Mouse (Mus musculus): ENCODE results near the gene Lrig3. TPM values are rescaled to one million over a fixed set of nuclear protein-coding genes. Genes with fewer than 3 reads are reported as not detected.
A peak's percentile ranks its signal among the peaks of the same experiment; 100 is the strongest.

Gene Lrig3
- 3.3 and 3.7 TPM in 2 replicates for polyA plus RNA-seq (2015; fragmentation: Nextera tagmentation; extraction: Ambion mirVana)

GRCm38 (mm10) chr10:125965968-125966480 lies at the start of gene Lrig3:
TSS of gene Lrig3 (plus strand) at chr10:125966168.
- H3K4me1 ChIP-seq (ENCODE audit: control insufficient read depth, insufficient read depth, low read depth, low read length): peaks cover 7% of the 10 kb centered on the region
- H3K9me3 ChIP-seq (ENCODE audit: control insufficient read depth, low read length): no peaks in the 10 kb centered on the region
- no peaks in the 10 kb centered on the region; the same call in 1 of the 2 replicates for H3K27me3 ChIP-seq (replicated peaks; ENCODE audit: control insufficient read depth, insufficient read depth, low read length)
- peak; percentile 89 for ATAC-seq
- peak within 1 kb of the TSS; percentile 79 for H3K27ac ChIP-seq (ENCODE audit: low read depth, low read length)
- peak within 1 kb of the TSS; percentile 89 for H3K4me3 ChIP-seq (ENCODE audit: low read length)
- no peaks in the 10 kb centered on the region for H3K36me3 ChIP-seq (ENCODE audit: control insufficient read depth, insufficient read depth, low read length)
- H3K9ac ChIP-seq (ENCODE audit: low read depth, low read length): peak within 1 kb of the TSS; percentile 80
- WGBS: under 1% methylated on average over 52 of the region's 62 CpGs
- peak within 1 kb of the TSS; percentile 97 for H3K4me2 ChIP-seq (ENCODE audit: low read length)

- H3K9me3 ChIP-seq (ENCODE audit: control insufficient read depth, low read length): no peaks in the 10 kb centered on the region
- H3K27me3 ChIP-seq (replicated peaks; ENCODE audit: control insufficient read depth, insufficient read depth, low read length): no peaks in the 10 kb centered on the region
- ATAC-seq: no peak
- H3K9ac ChIP-seq (ENCODE audit: low read depth, low read length): no peak overlapping the region
- H3K4me2 ChIP-seq (ENCODE audit: low read length): no peak overlapping the region
- no peak overlapping the region for H3K27ac ChIP-seq (ENCODE audit: low read depth, low read length)
- H3K36me3 ChIP-seq (ENCODE audit: control insufficient read depth, insufficient read depth, low read length): no peaks in the 10 kb centered on the region
- no peak overlapping the region for H3K4me3 ChIP-seq (ENCODE audit: low read length)
- H3K4me1 ChIP-seq (ENCODE audit: control insufficient read depth, insufficient read depth, low read depth, low read length): peaks cover 3% of the 10 kb centered on the region; the same call in 1 of the 2 replicates
- 48% methylated on average over 6 of the region's 6 CpGs for WGBS
These were observed 49.2 kb upstream of the Lrig3 start for GRCm38 (mm10) chr10:125916781-125917180.

- Histone ChIP-seq H3K4me1 (ENCODE audit: control insufficient read depth, insufficient read depth, low read depth, low read length) (peaks cover 3% of the 10 kb centered on the region; the same call in 1 of the 2 replicates), H3K27ac (ENCODE audit: low read depth, low read length) (no peak overlapping the region), H3K9me3 (ENCODE audit: control insufficient read depth, low read length) (no peaks in the 10 kb centered on the region), H3K27me3 (replicated peaks; ENCODE audit: control insufficient read depth, insufficient read depth, low read length) (no peaks in the 10 kb centered on the region), H3K4me3 (ENCODE audit: low read length) (no peak overlapping the region), H3K9ac (ENCODE audit: low read depth, low read length) (no peak overlapping the region), H3K4me2 (ENCODE audit: low read length) (peak overlapping the region; percentile 43), H3K36me3 (ENCODE audit: control insufficient read depth, insufficient read depth, low read length) (no peaks in the 10 kb centered on the region)
- 9% methylated on average over 9 of the region's 9 CpGs for WGBS
- no peak for ATAC-seq
These were observed 48.5 kb upstream of the Lrig3 start for GRCm38 (mm10) chr10:125917436-125917871.

DNA sequence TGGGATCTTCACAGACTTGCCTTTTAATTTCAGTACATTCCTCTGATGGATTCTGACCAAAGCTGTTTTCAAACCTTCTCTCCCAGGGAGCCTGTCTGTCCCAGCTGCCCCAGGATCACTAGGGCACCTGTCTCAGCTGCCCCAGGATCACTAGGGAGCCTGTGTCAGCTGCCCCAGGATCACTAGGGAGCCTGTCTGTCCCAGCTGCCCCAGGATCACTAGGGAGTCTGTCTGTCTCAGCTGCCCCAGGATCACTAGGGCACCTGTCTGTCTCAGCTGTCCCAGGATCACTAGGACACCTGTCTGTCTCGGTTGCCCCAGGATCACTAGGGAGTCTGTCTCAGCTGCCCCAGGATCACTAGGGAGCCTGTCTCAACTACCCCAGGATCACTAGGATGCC lies 47.0 kb upstream of the Lrig3 start:
- Histone ChIP-seq H3K36me3 (ENCODE audit: control insufficient read depth, insufficient read depth, low read length) (no peaks in the 10 kb centered on the region), H3K4me2 (ENCODE audit: low read length) (no peak overlapping the region), H3K4me1 (ENCODE audit: control insufficient read depth, insufficient read depth, low read depth, low read length) (peaks cover 3% of the 10 kb centered on the region; the same call in 1 of the 2 replicates), H3K9me3 (ENCODE audit: control insufficient read depth, low read length) (no peaks in the 10 kb centered on the region), H3K4me3 (ENCODE audit: low read length) (no peak overlapping the region), H3K27ac (ENCODE audit: low read depth, low read length) (no peak overlapping the region), H3K9ac (ENCODE audit: low read depth, low read length) (no peak overlapping the region), H3K27me3 (replicated peaks; ENCODE audit: control insufficient read depth, insufficient read depth, low read length) (no peaks in the 10 kb centered on the region)
- WGBS: 64% methylated on average over 1 of the region's 1 CpGs
- ATAC-seq: no peak

- no peak overlapping the region for H3K27ac ChIP-seq (ENCODE audit: low read depth, low read length)
- peaks cover 3% of the 10 kb centered on the region; the same call in 1 of the 2 replicates for H3K4me1 ChIP-seq (ENCODE audit: control insufficient read depth, insufficient read depth, low read depth, low read length)
- no peak overlapping the region for H3K9ac ChIP-seq (ENCODE audit: low read depth, low read length)
- no peak overlapping the region for H3K4me3 ChIP-seq (ENCODE audit: low read length)
- no peak overlapping the region for H3K4me2 ChIP-seq (ENCODE audit: low read length)
- ATAC-seq: no peak
- H3K27me3 ChIP-seq (replicated peaks; ENCODE audit: control insufficient read depth, insufficient read depth, low read length): no peaks in the 10 kb centered on the region
- H3K36me3 ChIP-seq (ENCODE audit: control insufficient read depth, insufficient read depth, low read length): no peaks in the 10 kb centered on the region
- 25% methylated on average over 6 of the region's 6 CpGs for WGBS
- H3K9me3 ChIP-seq (ENCODE audit: control insufficient read depth, low read length): no peaks in the 10 kb centered on the region
These were observed 44.1 kb upstream of the Lrig3 start for GRCm38 (mm10) chr10:125921654-125922446.

DNA sequence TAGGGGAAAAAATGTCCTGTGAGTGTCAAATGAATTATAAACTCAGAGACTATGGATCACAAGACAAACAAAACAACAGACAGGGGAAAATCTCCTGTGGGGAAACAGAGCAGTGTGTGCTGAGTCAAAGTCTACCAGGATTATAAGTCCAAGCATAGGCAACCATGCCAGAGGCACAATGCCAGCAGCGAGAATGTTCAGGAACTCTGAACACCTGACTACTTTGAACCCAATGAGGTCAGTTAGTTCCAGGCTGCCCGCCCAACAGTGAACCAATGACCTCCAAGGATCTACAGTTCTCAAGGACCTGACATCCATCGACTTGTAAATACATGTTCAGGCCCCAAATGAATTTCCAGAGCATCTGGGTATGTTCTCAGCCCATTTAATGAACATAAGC lies 36.0 kb upstream of the Lrig3 start:
- Histone ChIP-seq H3K9ac (ENCODE audit: low read depth, low read length) (no peak overlapping the region), H3K4me3 (ENCODE audit: low read length) (no peak overlapping the region), H3K4me2 (ENCODE audit: low read length) (no peak overlapping the region), H3K9me3 (ENCODE audit: control insufficient read depth, low read length) (no peaks in the 10 kb centered on the region), H3K36me3 (ENCODE audit: control insufficient read depth, insufficient read depth, low read length) (no peaks in the 10 kb centered on the region), H3K27ac (ENCODE audit: low read depth, low read length) (no peak overlapping the region), H3K4me1 (ENCODE audit: control insufficient read depth, insufficient read depth, low read depth, low read length) (no peaks in the 10 kb centered on the region), H3K27me3 (replicated peaks; ENCODE audit: control insufficient read depth, insufficient read depth, low read length) (no peaks in the 10 kb centered on the region)
- WGBS: 85% methylated on average over 3 of the region's 3 CpGs
- no peak for ATAC-seq

DNA sequence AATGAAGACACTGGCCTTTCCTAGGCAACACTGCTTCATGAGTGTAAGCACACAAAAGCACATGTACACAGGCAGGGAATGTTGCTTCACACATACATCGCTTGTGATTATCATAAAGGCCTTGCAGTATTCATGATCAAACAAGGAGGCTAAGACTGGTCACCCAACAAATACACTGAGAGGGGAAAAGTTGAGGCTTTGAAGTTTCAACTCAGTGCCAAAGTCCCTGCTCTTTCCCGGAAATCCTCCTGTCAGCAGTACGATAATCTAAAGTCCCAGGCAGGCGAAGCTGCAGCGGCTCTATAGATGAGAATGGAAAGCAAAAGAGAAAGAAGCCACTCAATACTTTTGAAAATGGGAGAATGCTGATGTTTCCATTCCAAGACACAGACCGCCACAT lies 32.6 kb upstream of the Lrig3 start:
- H3K4me1 ChIP-seq (ENCODE audit: control insufficient read depth, insufficient read depth, low read depth, low read length): no peaks in the 10 kb centered on the region
- no peaks in the 10 kb centered on the region for H3K36me3 ChIP-seq (ENCODE audit: control insufficient read depth, insufficient read depth, low read length)
- no peak overlapping the region for H3K27ac ChIP-seq (ENCODE audit: low read depth, low read length)
- no peaks in the 10 kb centered on the region for H3K27me3 ChIP-seq (replicated peaks; ENCODE audit: control insufficient read depth, insufficient read depth, low read length)
- H3K9me3 ChIP-seq (ENCODE audit: control insufficient read depth, low read length): no peaks in the 10 kb centered on the region
- no peak overlapping the region for H3K4me2 ChIP-seq (ENCODE audit: low read length)
- no peak overlapping the region for H3K9ac ChIP-seq (ENCODE audit: low read depth, low read length)
- no peak for ATAC-seq
- WGBS: 81% methylated on average over 6 of the region's 6 CpGs
- no peak overlapping the region for H3K4me3 ChIP-seq (ENCODE audit: low read length)

GRCm38 (mm10) chr10:125934095-125934494 lies 31.9 kb upstream of the Lrig3 start:
- no peak for ATAC-seq
- H3K9ac ChIP-seq (ENCODE audit: low read depth, low read length): no peak overlapping the region
- H3K4me1 ChIP-seq (ENCODE audit: control insufficient read depth, insufficient read depth, low read depth, low read length): no peaks in the 10 kb centered on the region
- no peaks in the 10 kb centered on the region for H3K27me3 ChIP-seq (replicated peaks; ENCODE audit: control insufficient read depth, insufficient read depth, low read length)
- H3K4me2 ChIP-seq (ENCODE audit: low read length): no peak overlapping the region
- H3K9me3 ChIP-seq (ENCODE audit: control insufficient read depth, low read length): no peaks in the 10 kb centered on the region
- no peak overlapping the region for H3K4me3 ChIP-seq (ENCODE audit: low read length)
- no peak overlapping the region for H3K27ac ChIP-seq (ENCODE audit: low read depth, low read length)
- H3K36me3 ChIP-seq (ENCODE audit: control insufficient read depth, insufficient read depth, low read length): no peaks in the 10 kb centered on the region
- WGBS: 72% methylated on average over 3 of the region's 3 CpGs
